21 mouse cellular contexts compared by ENCODE assay signal in the genomic region with DNA sequence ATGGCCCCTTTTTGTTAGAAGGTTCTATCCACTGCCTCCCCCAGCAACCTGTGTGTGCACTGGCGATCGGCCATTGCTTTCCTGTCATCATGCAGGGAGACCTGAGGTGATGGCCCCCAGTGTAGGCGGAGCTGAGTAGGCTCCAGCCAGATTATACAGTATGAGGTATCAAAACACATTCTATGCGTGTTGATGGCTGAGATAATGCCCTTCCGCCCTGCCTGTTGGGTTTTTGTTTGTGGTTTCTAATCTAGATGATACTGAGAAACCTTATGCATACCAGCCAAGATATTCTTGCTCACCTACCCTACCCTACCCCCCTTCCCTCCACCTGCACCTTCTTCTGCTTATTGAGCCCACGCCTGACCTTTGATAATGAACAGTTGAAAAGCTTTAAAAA.
DNase-seq lines count a peak whose midpoint lies in the region; ATAC-seq lines count a peak whose summit lies in the region.
"Had no signal": no experiment of that assay in that cellular context is flagged by ENCODE, and none has a peak within 500 bp of the region (broad histone marks: within the 10 kb centered on the region; RNA-seq: fewer than 3 reads in every experiment).

No protein-coding gene starts in this region.

- H3K9me3 ChIP-seq in forebrain, embryonic 13.5 days (replicated peaks) = no peaks in the 10 kb centered on the region
- no peaks in the 10 kb centered on the region for H3K9me3 ChIP-seq in forebrain, embryonic 12.5 days
- no peaks in the 10 kb centered on the region for H3K9me3 ChIP-seq in hindbrain, embryonic 13.5 days
- H3K9me3 ChIP-seq in hindbrain, embryonic 16.5 days (ENCODE audit: control insufficient read depth, low read length) = no peaks in the 10 kb centered on the region
- H3K9me3 ChIP-seq: embryonic facial prominence, embryonic 13.5 days; heart, embryonic 15.5 days had no signal

- no peak for DNase-seq in c-Kit-positive CD71-positive TER-119-positive erythroid progenitor cells, embryonic 14.5 days (ENCODE audit: low spot score)
- DNase-seq: adrenal gland, postnatal 14 days; cerebellum, adult 18-20 months; cerebellum, adult 9-11 months; cerebellum, postnatal 36 days; gastrocnemius, postnatal 14 days; heart, adult 2 months; heart, postnatal 14 days; kidney, adult 2 months had no signal

- no peak overlapping the region for H3K4me2 ChIP-seq in forebrain, embryonic 13.5 days
- no peak overlapping the region for H3K4me2 ChIP-seq in forebrain, embryonic 12.5 days
- no peak overlapping the region for H3K4me2 ChIP-seq in hindbrain, embryonic 13.5 days
- H3K4me2 ChIP-seq in hindbrain, embryonic 16.5 days (ENCODE audit: low read length) = no peak overlapping the region
- H3K4me2 ChIP-seq: embryonic facial prominence, embryonic 13.5 days; heart, embryonic 11.5 days; heart, embryonic 15.5 days had no signal

- peak overlapping the region; percentile 45 for H3K27ac ChIP-seq in forebrain, embryonic 13.5 days
- no peak overlapping the region for H3K27ac ChIP-seq in forebrain, embryonic 12.5 days
- H3K27ac ChIP-seq in hindbrain, embryonic 13.5 days = peak overlapping the region; percentile 74
- no peak overlapping the region for H3K27ac ChIP-seq in hindbrain, embryonic 16.5 days (ENCODE audit: low read depth, low read length)
- H3K27ac ChIP-seq: embryonic facial prominence, embryonic 13.5 days; heart, adult 2 months; heart, embryonic 15.5 days; hindbrain, postnatal 0 days had no signal

- H3K4me1 ChIP-seq in forebrain, embryonic 13.5 days = peaks cover 11% of the 10 kb centered on the region
- H3K4me1 ChIP-seq in forebrain, embryonic 12.5 days = peaks cover 11% of the 10 kb centered on the region
- peaks cover 49% of the 10 kb centered on the region for H3K4me1 ChIP-seq in hindbrain, embryonic 13.5 days (replicated peaks)
- H3K4me1 ChIP-seq in hindbrain, embryonic 16.5 days (ENCODE audit: control insufficient read depth, insufficient read depth, low read depth, low read length) = peaks cover 23% of the 10 kb centered on the region
- H3K4me1 ChIP-seq: embryonic facial prominence, embryonic 13.5 days had no signal

- ATAC-seq in forebrain, embryonic 13.5 days = no peak
- no peak for ATAC-seq in forebrain, embryonic 12.5 days (ENCODE audit: low FRiP score)
- no peak for ATAC-seq in hindbrain, embryonic 13.5 days (ENCODE audit: low FRiP score)
- ATAC-seq in hindbrain, embryonic 16.5 days = no peak
- peak; percentile 82 for ATAC-seq in CD4-positive, CD25-positive, alpha-beta regulatory T cell, adult 4 months
- ATAC-seq in inflammation-experienced regulatory T-cells, adult 6 months = peak; percentile 82
- ATAC-seq: hindbrain, postnatal 0 days; intestine, embryonic 16.5 days had no signal

- H3K9ac ChIP-seq in forebrain, embryonic 13.5 days = no peak overlapping the region
- no peak overlapping the region for H3K9ac ChIP-seq in forebrain, embryonic 12.5 days
- H3K9ac ChIP-seq in hindbrain, embryonic 13.5 days = no peak overlapping the region
- H3K9ac ChIP-seq in hindbrain, embryonic 16.5 days (ENCODE audit: low read depth, low read length) = no peak overlapping the region
- H3K9ac ChIP-seq: embryonic facial prominence, embryonic 13.5 days; heart, embryonic 15.5 days had no signal

- 90% methylated on average over 6 of the region's 6 CpGs for WGBS in forebrain, embryonic 13.5 days
- 91% methylated on average over 6 of the region's 6 CpGs for WGBS in forebrain, embryonic 12.5 days
- 88% methylated on average over 6 of the region's 6 CpGs for WGBS in hindbrain, embryonic 13.5 days
- 87% methylated on average over 6 of the region's 6 CpGs for WGBS in hindbrain, embryonic 16.5 days

- H3K27me3 ChIP-seq in forebrain, embryonic 13.5 days = no peaks in the 10 kb centered on the region
- no peaks in the 10 kb centered on the region for H3K27me3 ChIP-seq in forebrain, embryonic 12.5 days
- H3K27me3 ChIP-seq in hindbrain, embryonic 13.5 days = no peaks in the 10 kb centered on the region
- no peaks in the 10 kb centered on the region for H3K27me3 ChIP-seq in hindbrain, embryonic 16.5 days (replicated peaks; ENCODE audit: control insufficient read depth, insufficient read depth, low read length)
- H3K27me3 ChIP-seq: embryonic facial prominence, embryonic 13.5 days had no signal

- H3K4me3 ChIP-seq in forebrain, embryonic 13.5 days = no peak overlapping the region
- no peak overlapping the region for H3K4me3 ChIP-seq in forebrain, embryonic 12.5 days (replicated peaks)
- no peak overlapping the region for H3K4me3 ChIP-seq in hindbrain, embryonic 13.5 days
- H3K4me3 ChIP-seq in hindbrain, embryonic 16.5 days (ENCODE audit: low read length) = no peak overlapping the region
- H3K4me3 ChIP-seq: embryonic facial prominence, embryonic 13.5 days; heart, adult 2 months; heart, embryonic 15.5 days had no signal

- no peaks in the 10 kb centered on the region for H3K36me3 ChIP-seq in forebrain, embryonic 13.5 days (ENCODE audit: poor library complexity, severe bottlenecking)
- no peaks in the 10 kb centered on the region for H3K36me3 ChIP-seq in forebrain, embryonic 12.5 days (replicated peaks)
- no peaks in the 10 kb centered on the region for H3K36me3 ChIP-seq in hindbrain, embryonic 13.5 days
- H3K36me3 ChIP-seq in hindbrain, embryonic 16.5 days (ENCODE audit: control insufficient read depth, insufficient read depth, low read length) = no peaks in the 10 kb centered on the region
- H3K36me3 ChIP-seq: embryonic facial prominence, embryonic 13.5 days; G1E; heart, embryonic 15.5 days had no signal

Comparison
In these comparisons a context has a peak if more than half of its experiments do, and no peak if none do; other contexts are left out.
1. H3K27ac ChIP-seq: peak in forebrain, embryonic 13.5 days (single experiment) and hindbrain, embryonic 13.5 days (single experiment); none in forebrain, embryonic 12.5 days (single experiment) and hindbrain, embryonic 16.5 days (single experiment).
2. ATAC-seq: peak in CD4-positive, CD25-positive, alpha-beta regulatory T cell, adult 4 months (single experiment) and inflammation-experienced regulatory T-cells, adult 6 months (single experiment); none in forebrain, embryonic 13.5 days (single experiment), forebrain, embryonic 12.5 days (single experiment), hindbrain, embryonic 13.5 days (single experiment) and hindbrain, embryonic 16.5 days (single experiment).